Mouse (Mus musculus): ENCODE measurements around the gene Emc10. TPM values are rescaled to one million over a fixed set of nuclear protein-coding genes. Genes with fewer than 3 reads are reported as not detected.

The Emc10 gene
- 147 and 154 TPM in 2 replicates for polyA plus RNA-seq (2014; fragmentation: Nextera tagmentation; extraction: Ambion mirVana)

- Histone ChIP-seq H3K9me3 (replicated peaks; ENCODE audit: control insufficient read depth, low read length) (no peaks in the 10 kb centered on the region), H3K27ac (ENCODE audit: low read depth, low read length) (peak within 1 kb of the TSS; percentile 97), H3K4me1 (ENCODE audit: control insufficient read depth, insufficient read depth, low read length) (peaks cover 21% of the 10 kb centered on the region), H3K27me3 (replicated peaks; ENCODE audit: control insufficient read depth, insufficient read depth, low read length) (no peaks in the 10 kb centered on the region), H3K4me2 (ENCODE audit: low read length) (peak within 1 kb of the TSS; percentile 82), H3K9ac (ENCODE audit: low read length) (peak within 1 kb of the TSS; percentile 95), H3K4me3 (ENCODE audit: low read depth, low read length) (peak within 1 kb of the TSS; percentile 73), H3K36me3 (ENCODE audit: control insufficient read depth, insufficient read depth, low read length) (peaks cover 33% of the 10 kb centered on the region)
- 0% methylated on average over 57 of the region's 58 CpGs for WGBS
- ATAC-seq (peak; percentile 96), DNase-seq (ENCODE audit: low spot score) (peak; percentile 99)
These were observed at the start of gene Emc10, which contains the start of gene Fam71e1 for GRCm38 (mm10) chr7:44495992-44496770. TSS of gene Emc10 (minus strand) at chr7:44496529. TSS of gene Fam71e1 (plus strand) at chr7:44496581.

GRCm38 (mm10) chr7:44543071-44543470, 46.7 kb upstream of the Emc10 start:
- DNase-seq (ENCODE audit: low spot score) = no peak
- Histone ChIP-seq H3K4me2 (ENCODE audit: low read length) (no peak overlapping the region), H3K36me3 (ENCODE audit: control insufficient read depth, insufficient read depth, low read length) (peaks cover 47% of the 10 kb centered on the region), H3K4me1 (ENCODE audit: control insufficient read depth, insufficient read depth, low read length) (peaks cover 5% of the 10 kb centered on the region), H3K9me3 (replicated peaks; ENCODE audit: control insufficient read depth, low read length) (no peaks in the 10 kb centered on the region), H3K4me3 (ENCODE audit: low read depth, low read length) (no peak overlapping the region), H3K9ac (ENCODE audit: low read length) (no peak overlapping the region), H3K27ac (ENCODE audit: low read depth, low read length) (no peak overlapping the region), H3K27me3 (replicated peaks; ENCODE audit: control insufficient read depth, insufficient read depth, low read length) (no peaks in the 10 kb centered on the region)
- 80% methylated on average over 12 of the region's 12 CpGs for WGBS
- ATAC-seq = no peak

GRCm38 (mm10) chr7:44542555-44542954, 46.2 kb upstream of the Emc10 start:
- peaks cover 52% of the 10 kb centered on the region for H3K36me3 ChIP-seq (ENCODE audit: control insufficient read depth, insufficient read depth, low read length)
- peaks cover under 1% of the 10 kb centered on the region for H3K4me1 ChIP-seq (ENCODE audit: control insufficient read depth, insufficient read depth, low read length)
- no peaks in the 10 kb centered on the region for H3K27me3 ChIP-seq (replicated peaks; ENCODE audit: control insufficient read depth, insufficient read depth, low read length)
- no peak for DNase-seq (ENCODE audit: low spot score)
- H3K9ac ChIP-seq (ENCODE audit: low read length) = no peak overlapping the region
- no peak for ATAC-seq
- no peak overlapping the region for H3K4me2 ChIP-seq (ENCODE audit: low read length)
- 97% methylated on average over 11 of the region's 11 CpGs for WGBS
- H3K9me3 ChIP-seq (replicated peaks; ENCODE audit: control insufficient read depth, low read length) = no peaks in the 10 kb centered on the region
- no peak overlapping the region for H3K27ac ChIP-seq (ENCODE audit: low read depth, low read length)
- no peak overlapping the region for H3K4me3 ChIP-seq (ENCODE audit: low read depth, low read length)

- H3K4me2 ChIP-seq (ENCODE audit: low read length) = no peak overlapping the region
- H3K36me3 ChIP-seq (ENCODE audit: control insufficient read depth, insufficient read depth, low read length) = peaks cover 82% of the 10 kb centered on the region
- WGBS = 92% methylated on average over 41 of the region's 41 CpGs
- ATAC-seq = no peak
- H3K27me3 ChIP-seq (replicated peaks; ENCODE audit: control insufficient read depth, insufficient read depth, low read length) = no peaks in the 10 kb centered on the region
- no peak overlapping the region for H3K27ac ChIP-seq (ENCODE audit: low read depth, low read length)
- H3K9ac ChIP-seq (ENCODE audit: low read length) = no peak overlapping the region
- H3K4me3 ChIP-seq (ENCODE audit: low read depth, low read length) = no peak overlapping the region
- no peaks in the 10 kb centered on the region for H3K4me1 ChIP-seq (ENCODE audit: control insufficient read depth, insufficient read depth, low read length)
- H3K9me3 ChIP-seq (replicated peaks; ENCODE audit: control insufficient read depth, low read length) = no peaks in the 10 kb centered on the region
- no peak for DNase-seq (ENCODE audit: low spot score)
These were observed 42.7 kb upstream of the Emc10 start for GRCm38 (mm10) chr7:44538756-44539624.

DNA sequence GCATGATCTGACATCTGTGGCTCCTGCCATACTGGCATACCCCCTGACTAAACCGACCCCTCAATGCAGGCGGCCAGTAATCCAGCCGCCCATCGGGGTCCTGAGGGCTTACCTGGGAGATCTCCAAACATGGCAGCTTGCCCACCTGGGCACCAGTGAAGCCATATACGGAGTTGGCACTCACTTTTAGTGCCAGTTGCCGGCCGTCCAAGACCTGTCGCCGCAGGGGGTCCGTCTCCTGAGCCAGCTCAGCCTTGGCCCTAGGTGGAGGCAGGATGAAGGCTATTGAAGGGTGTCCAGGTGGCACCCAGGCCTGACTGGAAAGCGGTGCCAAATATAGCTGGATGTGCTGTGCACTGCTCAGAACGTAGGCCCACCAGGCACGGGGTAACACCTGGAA, 41.2 kb upstream of the Emc10 start:
- H3K27ac ChIP-seq (ENCODE audit: low read depth, low read length) = no peak overlapping the region
- DNase-seq (ENCODE audit: low spot score) = no peak
- no peak for ATAC-seq
- H3K4me3 ChIP-seq (ENCODE audit: low read depth, low read length) = no peak overlapping the region
- 91% methylated on average over 13 of the region's 13 CpGs for WGBS
- H3K4me2 ChIP-seq (ENCODE audit: low read length) = no peak overlapping the region
- peaks cover 90% of the 10 kb centered on the region for H3K36me3 ChIP-seq (ENCODE audit: control insufficient read depth, insufficient read depth, low read length)
- no peak overlapping the region for H3K9ac ChIP-seq (ENCODE audit: low read length)
- no peaks in the 10 kb centered on the region for H3K4me1 ChIP-seq (ENCODE audit: control insufficient read depth, insufficient read depth, low read length)
- no peaks in the 10 kb centered on the region for H3K9me3 ChIP-seq (replicated peaks; ENCODE audit: control insufficient read depth, low read length)
- no peaks in the 10 kb centered on the region for H3K27me3 ChIP-seq (replicated peaks; ENCODE audit: control insufficient read depth, insufficient read depth, low read length)

DNA sequence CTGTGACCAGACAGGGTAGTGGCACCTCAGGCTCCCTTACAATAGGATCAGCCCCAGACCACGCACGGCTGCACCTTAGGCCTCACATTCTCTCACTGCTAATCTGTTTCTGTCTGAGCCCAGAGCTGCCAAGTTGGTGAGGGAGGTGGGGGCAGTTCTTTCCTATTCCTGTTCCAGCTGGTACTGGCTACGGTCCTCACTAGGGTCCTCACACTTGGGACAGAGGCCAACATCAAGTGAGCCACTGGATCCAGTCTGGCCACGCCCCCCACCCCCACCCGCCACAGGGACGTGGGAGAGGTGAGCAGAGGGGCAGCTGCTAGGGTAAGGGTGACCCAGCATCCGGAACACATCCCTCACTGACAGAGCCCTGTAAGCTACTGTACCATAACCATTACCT, 40.7 kb upstream of the Emc10 start:
- Histone ChIP-seq H3K4me2 (ENCODE audit: low read length) (no peak overlapping the region), H3K4me1 (ENCODE audit: control insufficient read depth, insufficient read depth, low read length) (no peaks in the 10 kb centered on the region), H3K4me3 (ENCODE audit: low read depth, low read length) (no peak overlapping the region), H3K27ac (ENCODE audit: low read depth, low read length) (no peak overlapping the region), H3K9ac (ENCODE audit: low read length) (no peak overlapping the region), H3K36me3 (ENCODE audit: control insufficient read depth, insufficient read depth, low read length) (peaks cover 87% of the 10 kb centered on the region), H3K27me3 (replicated peaks; ENCODE audit: control insufficient read depth, insufficient read depth, low read length) (no peaks in the 10 kb centered on the region), H3K9me3 (replicated peaks; ENCODE audit: control insufficient read depth, low read length) (no peaks in the 10 kb centered on the region)
- DNase-seq (ENCODE audit: low spot score) (no peak), ATAC-seq (no peak)
- WGBS = 73% methylated on average over 7 of the region's 7 CpGs

DNA sequence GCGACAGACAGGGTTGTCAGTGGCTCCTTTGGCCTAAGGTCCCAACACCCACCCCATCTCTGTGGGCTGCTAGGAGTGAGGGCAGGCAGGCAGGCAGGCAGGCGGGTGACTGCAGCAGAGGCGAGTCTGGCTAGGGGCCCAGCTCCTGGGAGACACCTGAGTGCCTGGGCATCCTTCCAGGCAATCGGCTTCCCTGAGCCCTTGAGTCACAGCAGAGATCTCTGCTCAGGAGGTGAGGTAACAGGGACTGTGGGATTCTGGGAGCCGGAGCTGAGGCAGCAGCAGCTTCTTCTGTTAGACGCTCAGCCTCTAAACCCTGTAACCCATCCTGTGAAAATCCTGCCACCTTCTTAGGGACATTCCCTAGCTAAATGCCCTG, 40.2 kb upstream of the Emc10 start:
- H3K9me3 ChIP-seq (replicated peaks; ENCODE audit: control insufficient read depth, low read length) = no peaks in the 10 kb centered on the region
- H3K4me2 ChIP-seq (ENCODE audit: low read length) = no peak overlapping the region
- H3K36me3 ChIP-seq (ENCODE audit: control insufficient read depth, insufficient read depth, low read length) = peaks cover 82% of the 10 kb centered on the region
- no peak overlapping the region for H3K27ac ChIP-seq (ENCODE audit: low read depth, low read length)
- 85% methylated on average over 6 of the region's 6 CpGs for WGBS
- no peaks in the 10 kb centered on the region for H3K4me1 ChIP-seq (ENCODE audit: control insufficient read depth, insufficient read depth, low read length)
- ATAC-seq = no peak
- no peak for DNase-seq (ENCODE audit: low spot score)
- H3K9ac ChIP-seq (ENCODE audit: low read length) = 0 out of 2 replicates have a peak overlapping the region, but pooled peaks have one; percentile 5
- no peaks in the 10 kb centered on the region for H3K27me3 ChIP-seq (replicated peaks; ENCODE audit: control insufficient read depth, insufficient read depth, low read length)
- H3K4me3 ChIP-seq (ENCODE audit: low read depth, low read length) = no peak overlapping the region

DNA sequence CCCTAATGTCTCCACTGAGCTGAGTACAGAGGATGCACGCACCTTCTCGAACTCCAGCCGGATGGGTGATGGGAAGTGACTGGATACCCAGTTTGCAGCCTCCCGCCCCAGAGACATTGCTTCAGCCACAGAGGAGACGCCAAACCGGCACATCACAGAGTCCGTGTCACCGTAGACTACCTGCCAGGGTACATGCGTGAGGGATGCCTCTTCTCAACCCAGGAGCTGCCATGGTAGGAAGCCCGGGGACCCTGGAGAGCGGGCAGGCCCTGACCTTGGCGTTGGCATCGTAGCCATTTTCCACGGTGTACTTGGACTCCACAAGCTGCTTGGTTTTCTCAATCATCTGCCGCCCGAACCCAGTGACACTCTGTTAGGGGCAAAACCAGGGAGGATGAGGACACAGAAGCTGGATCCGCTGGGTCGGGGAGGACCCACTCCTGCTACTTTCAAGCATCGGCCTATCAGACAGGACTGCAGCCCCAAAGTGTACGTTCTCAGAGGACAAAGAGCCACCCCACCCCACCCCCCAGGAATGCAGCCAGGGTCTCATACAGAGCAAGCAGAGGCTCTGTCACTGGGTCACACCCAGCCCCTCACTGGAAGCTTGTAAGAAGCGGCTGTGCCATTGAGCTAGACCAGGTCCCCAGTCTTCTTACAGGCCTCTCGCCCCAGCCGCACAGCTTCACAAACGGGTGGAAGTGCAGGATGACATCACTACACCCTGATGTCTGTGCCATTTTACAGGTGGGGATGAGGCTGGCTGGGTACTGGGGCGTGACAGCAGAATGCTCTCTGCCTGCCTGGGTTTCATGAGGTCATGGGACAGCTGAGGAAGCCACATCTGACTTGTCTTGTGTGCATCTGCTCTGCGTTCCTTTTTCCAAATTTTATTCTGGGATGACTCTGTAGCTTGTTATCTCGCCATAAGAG, 39.6 kb upstream of the Emc10 start:
- Histone ChIP-seq H3K4me2 (ENCODE audit: low read length) (no peak overlapping the region), H3K4me3 (ENCODE audit: low read depth, low read length) (no peak overlapping the region), H3K27ac (ENCODE audit: low read depth, low read length) (no peak overlapping the region), H3K9me3 (replicated peaks; ENCODE audit: control insufficient read depth, low read length) (no peaks in the 10 kb centered on the region), H3K4me1 (ENCODE audit: control insufficient read depth, insufficient read depth, low read length) (no peaks in the 10 kb centered on the region), H3K9ac (ENCODE audit: low read length) (no peak overlapping the region), H3K36me3 (ENCODE audit: control insufficient read depth, insufficient read depth, low read length) (peaks cover 76% of the 10 kb centered on the region), H3K27me3 (replicated peaks; ENCODE audit: control insufficient read depth, insufficient read depth, low read length) (no peaks in the 10 kb centered on the region)
- 94% methylated on average over 27 of the region's 27 CpGs for WGBS
- DNase-seq (ENCODE audit: low spot score) (no peak), ATAC-seq (no peak)

All from forebrain, embryonic 14.5 days (tissue).